Mouse (Mus musculus): ENCODE data around the gene Arhgap24.

- TF ChIP-seq CTCF (IDR thresholded peaks at IDR 0.05; ENCODE audit: low read depth, low read length), result no peak
- TF ChIP-seq POLR2A (IDR thresholded peaks at IDR 0.05; ENCODE audit: borderline replicate concordance, low read depth, low read length), result no peak
These were observed 224.0 kb downstream of the Arhgap24 start for GRCm38 (mm10) chr5:102705170-102705569.
